In the genomic region with DNA sequence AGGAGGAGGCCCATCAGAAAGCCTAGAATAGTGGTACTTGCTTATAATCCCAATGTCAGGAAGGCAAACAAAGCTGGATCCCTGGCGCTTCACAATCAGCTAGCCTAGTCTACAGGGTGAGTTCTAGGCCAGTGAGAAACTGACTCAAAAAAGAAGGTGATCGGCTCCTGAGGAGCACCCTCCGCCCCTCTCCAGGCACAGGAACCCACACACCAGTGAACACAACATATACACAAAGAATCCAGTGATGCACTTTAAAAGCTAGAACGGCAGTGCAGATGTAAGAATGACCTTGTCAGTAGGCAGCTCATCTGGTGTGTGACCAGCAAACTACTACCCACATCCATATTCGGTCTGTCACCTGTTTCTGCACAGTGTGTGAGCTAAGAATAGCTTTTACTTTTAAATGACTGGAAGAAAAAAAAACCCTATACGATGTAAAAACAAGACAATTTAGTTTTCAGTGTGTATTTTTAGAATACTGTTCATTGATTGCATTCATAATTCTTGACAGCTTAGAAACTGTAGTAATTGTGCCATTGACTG, we compare ENCODE assay signal across 22 mouse cellular contexts. TPM values are rescaled to one million over a fixed set of nuclear protein-coding genes. Genes with fewer than 3 reads are reported as not detected.
DNase-seq lines count a peak whose midpoint lies in the region; ATAC-seq and TF ChIP-seq lines count a peak whose summit lies in the region.
"Had no signal": no experiment of that assay in that cellular context is flagged by ENCODE, and none has a peak within 500 bp of the region (broad histone marks: within the 10 kb centered on the region; RNA-seq: fewer than 3 reads in every experiment).

No protein-coding gene starts in this region.

- no peak for ATAC-seq in heart, embryonic 15.5 days (replicated peaks; ENCODE audit: insufficient number of reproducible peaks, insufficient read depth, low FRiP score, low read depth)

- peaks cover 41% of the 10 kb centered on the region for H3K36me3 ChIP-seq in heart, adult 2 months (ENCODE audit: control insufficient read depth, insufficient read depth, low read length)
- peaks cover 16% of the 10 kb centered on the region for H3K36me3 ChIP-seq in heart, embryonic 15.5 days

- WGBS in heart, adult 2 months: 61% methylated on average over 6 of the region's 6 CpGs
- WGBS in heart, embryonic 15.5 days: 54% methylated on average over 6 of the region's 6 CpGs

- H3K27me3 ChIP-seq in heart, adult 2 months (ENCODE audit: control insufficient read depth, insufficient read depth, low read length): no peaks in the 10 kb centered on the region
- no peaks in the 10 kb centered on the region for H3K27me3 ChIP-seq in heart, embryonic 15.5 days
- H3K27me3 ChIP-seq: forebrain, embryonic 12.5 days had no signal

- peaks cover 38% of the 10 kb centered on the region for H3K4me1 ChIP-seq in heart, adult 2 months (ENCODE audit: control insufficient read depth, insufficient read depth, low read length)
- peaks cover 59% of the 10 kb centered on the region for H3K4me1 ChIP-seq in heart, embryonic 15.5 days (replicated peaks)

- H3K9me3 ChIP-seq in heart, embryonic 15.5 days (replicated peaks): no peaks in the 10 kb centered on the region
- H3K9me3 ChIP-seq: forebrain, embryonic 12.5 days; midbrain, embryonic 10.5 days had no signal

- DNase-seq in heart, adult 2 months: no peak
- no peak for DNase-seq in heart, adult 11 months
- DNase-seq in heart, adult 18-20 months: no peak
- DNase-seq in spleen, postnatal 36 days (ENCODE audit: low spot score in 2 of 2): peak; percentile 8 to 37
- DNase-seq in spleen, postnatal 10 days (ENCODE audit: low spot score in 2 of 2): no peak
- no peak for DNase-seq in urinary bladder, postnatal 14 days (ENCODE audit: low spot score)
- no peak for DNase-seq in embryo, embryonic 10 days (ENCODE audit: low spot score)
- DNase-seq: cerebellum, adult 9-10 months; gastrocnemius, postnatal 14 days; kidney, adult 8-10 months; kidney, postnatal 25 days; layer of hippocampus, adult 9-11 months; left cerebral cortex, postnatal 4 days; right cerebral cortex, postnatal 25 days; thymus, postnatal 25 days had no signal

- no peak for TF ChIP-seq CTCF in heart, adult 2 months (IDR thresholded peaks at IDR 0.05)

- H3K27ac ChIP-seq in heart, adult 2 months: peak overlapping the region; percentile 67
- H3K27ac ChIP-seq in heart, embryonic 15.5 days: peak overlapping the region; percentile 76
- H3K27ac ChIP-seq: forebrain, embryonic 12.5 days; hindbrain, embryonic 10.5 days; left cerebral cortex, adult 2 months; macrophage; midbrain, embryonic 10.5 days had no signal

- H3K4me2 ChIP-seq in heart, embryonic 15.5 days: no peak overlapping the region
- H3K4me2 ChIP-seq: forebrain, embryonic 12.5 days had no signal

- intact Hi-C loops in heart, adult 2 months (cut with DNase I): no loop called here

- no peak overlapping the region for H3K9ac ChIP-seq in heart, adult 2 months (ENCODE audit: low read depth, low read length)
- no peak overlapping the region for H3K9ac ChIP-seq in heart, embryonic 15.5 days
- H3K9ac ChIP-seq: forebrain, embryonic 12.5 days; liver, embryonic 14.5 days had no signal

- TF ChIP-seq EP300 in heart, adult 2 months (IDR thresholded peaks at IDR 0.05; ENCODE audit: insufficient read depth, low read depth, low read length): no peak

- no peak for TF ChIP-seq POLR2A in heart, adult 2 months (IDR thresholded peaks at IDR 0.05; ENCODE audit: insufficient read depth, low read depth, low read length)

- peaks cover 10% of the 10 kb centered on the region for H3K79me2 ChIP-seq in heart, adult 2 months (replicated peaks; ENCODE audit: control insufficient read depth, insufficient read depth, low read length)

- H3K4me3 ChIP-seq in heart, adult 2 months: no peak overlapping the region
- no peak overlapping the region for H3K4me3 ChIP-seq in heart, embryonic 15.5 days
- H3K4me3 ChIP-seq: forebrain, embryonic 12.5 days; hindbrain, embryonic 10.5 days; left cerebral cortex, adult 2 months; midbrain, embryonic 10.5 days had no signal

RNA-seq across cellular contexts. Expression of gene Trak2, which starts 23.6 kb away (rescaled TPM):
- total RNA-seq in heart, adult 2 months (2021): 100 to 1,000 TPM; 179 to 232 TPM
- 71.4 and 94.1 TPM in 2 replicates for polyA plus RNA-seq in heart, adult 2 months (2012; rRNA removed)
- 27.8 and 29.6 TPM in 2 replicates for polyA plus RNA-seq in heart, embryonic 15.5 days (2015; fragmentation: Nextera tagmentation; extraction: Ambion mirVana)
- total RNA-seq in heart, adult 18-20 months (2021): 100 to 1,000 TPM; 187 to 225 TPM

RNA-seq across cellular contexts. Expression of gene Stradb, which starts 23.7 kb away (rescaled TPM):
- total RNA-seq in heart, adult 2 months (2021): 10 to 100 TPM; 61.3 to 81.4 TPM
- polyA plus RNA-seq in heart, adult 2 months (2012; rRNA removed): 28.5 and 47.3 TPM in 2 replicates
- polyA plus RNA-seq in heart, embryonic 15.5 days (2015; fragmentation: Nextera tagmentation; extraction: Ambion mirVana): 24.1 and 29.0 TPM in 2 replicates
- total RNA-seq in heart, adult 18-20 months (2021): 10 to 100 TPM; 63.9 to 85.2 TPM

Comparison
In these comparisons a context has a peak if more than half of its experiments do, and no peak if none do; other contexts are left out.
1. DNase-seq: peak in spleen, postnatal 36 days (2 of 2); none in heart, adult 2 months (0 of 2), heart, adult 11 months (single experiment), heart, adult 18-20 months (0 of 2), spleen, postnatal 10 days (0 of 2), urinary bladder, postnatal 14 days (single experiment) and embryo, embryonic 10 days (single experiment).